Mouse (Mus musculus) small intestine, adult 2 months (tissue): ENCODE measurements at regions not wholly inside any gene's neighbourhood (a gene's known extent, or its start where the extent isn't known, plus 50 kb on each side); places are given as distances from the start of the nearest gene placed in this dataset.

ENCODE experiments used
- CTCF ChIP-seq: fragments of 200-500 bp; IDR thresholded peaks from 2 replicates; pipeline ENCODE4 v1.5.1; 2012; ENCODE audit warnings: low read depth, mild to moderate bottlenecking, control low read depth, inconsistent platforms, low read length, moderate library complexity, mixed read lengths; ENCODE audit not compliant: insufficient replicate concordance, insufficient read length; ENCODE audit errors: extremely low read depth
- POLR2A ChIP-seq: fragments of 200-500 bp; IDR thresholded peaks from 2 replicates; pipeline ENCODE4 v1.6.1; 2012; ENCODE audit warnings: low read depth, mild to moderate bottlenecking, control low read depth, inconsistent platforms, low read length, moderate library complexity

DNA sequence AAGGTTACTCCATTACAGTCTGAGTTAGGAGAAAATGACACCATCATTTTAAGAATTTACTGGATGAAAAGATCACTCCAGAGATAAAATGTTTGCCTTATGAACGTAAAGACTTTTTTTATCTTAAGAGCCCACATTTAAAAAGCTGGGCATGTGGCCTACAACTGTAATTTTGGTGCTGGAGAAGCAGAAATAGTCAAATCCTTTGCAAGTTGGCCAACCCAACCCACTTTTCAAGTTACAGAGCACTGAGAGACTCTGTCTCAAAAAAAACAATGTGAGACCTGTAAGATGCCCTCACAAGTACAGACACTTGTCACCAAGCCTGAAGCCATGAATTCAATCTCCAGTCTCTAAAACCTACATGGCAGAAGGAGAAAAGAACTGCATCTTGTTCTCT is 305.6 kb upstream of the Cited2 start:
- TF ChIP-seq POLR2A (no peak), CTCF (no peak)
